Mouse (Mus musculus) limb, embryonic 14.5 days (tissue): Measurements from ENCODE around the gene Focad. TPM values are rescaled to one million over a fixed set of nuclear protein-coding genes. Genes with fewer than 3 reads are reported as not detected.

Source experiments
- ATAC-seq: fragments of 200-750 bp; cut with Nextera tagmentation; 2 replicates; pipeline ENCODE4 v1.8.0; 2017; ENCODE audit warnings: low read depth, moderate number of reproducible peaks, moderate TSS enrichment; ENCODE audit not compliant: low FRiP score
- DNase-seq: peaks from one replicate; pipeline ENCODE4 v3.0.0-alpha.2; 2015; ENCODE audit warnings: low spot score
- H3K27ac ChIP-seq: fragments of 300-500 bp; sonication (generic); replicated peaks from 2 replicates; pipeline ENCODE4 v1.5.1; 2014; ENCODE audit warnings: low read depth, mild to moderate bottlenecking, low read length, moderate library complexity, mixed read lengths
- H3K27me3 ChIP-seq: fragments of 300-500 bp; sonication (generic); 2 replicates; pipeline ENCODE4 v1.6.1; 2014; ENCODE audit warnings: low read length, mixed read lengths; ENCODE audit not compliant: control insufficient read depth, insufficient read depth
- H3K36me3 ChIP-seq: fragments of 300-500 bp; sonication (generic); 2 replicates; pipeline ENCODE4 v1.6.1; 2014; ENCODE audit warnings: mild to moderate bottlenecking, low read length, moderate library complexity, mixed read lengths; ENCODE audit not compliant: control insufficient read depth, insufficient read depth
- H3K4me1 ChIP-seq: fragments of 300-500 bp; sonication (generic); 2 replicates; pipeline ENCODE4 v1.6.1; 2014; ENCODE audit warnings: antibody characterized with exemption, low read length, mixed read lengths; ENCODE audit not compliant: control insufficient read depth, insufficient read depth
- H3K4me2 ChIP-seq: fragments of 300-500 bp; sonication (generic); replicated peaks from 2 replicates; pipeline ENCODE4 v1.6.1; 2014; ENCODE audit warnings: low read depth, mild to moderate bottlenecking, low read length, moderate library complexity; ENCODE audit not compliant: severe bottlenecking
- H3K4me3 ChIP-seq: fragments of 300-500 bp; sonication (generic); replicated peaks from 2 replicates; pipeline ENCODE4 v1.5.1; 2014; ENCODE audit warnings: low read length
- H3K9ac ChIP-seq: fragments of 300-500 bp; sonication (generic); 2 replicates; pipeline ENCODE4 v1.6.1; 2014; ENCODE audit warnings: mild to moderate bottlenecking, low read depth, low read length, moderate library complexity; ENCODE audit not compliant: severe bottlenecking
- H3K9me3 ChIP-seq: fragments of 300-500 bp; sonication (generic); 2 replicates; pipeline ENCODE4 v1.6.1; 2016; ENCODE audit warnings: low read length; ENCODE audit not compliant: control insufficient read depth
- POLR2A ChIP-seq: fragments of 200-500 bp; IDR thresholded peaks from 2 replicates; pipeline ENCODE4 v1.8.0; 2012; ENCODE audit warnings: inconsistent platforms, mild to moderate bottlenecking, moderate library complexity, borderline replicate concordance; ENCODE audit not compliant: insufficient read depth, insufficient read length; ENCODE audit errors: extremely low read depth
- WGBS: fragments of 180-500 bp; shearing (Covaris S2); extraction: QIAGEN DNeasy Blood & Tissue Kit; methylation state at CpG from one replicate; pipeline ENCODE4 v1.1.7; 2014; 5-methylcytosine and 5-hydroxymethylcytosine counted together
- polyA plus RNA-seq, 2 experiments: library from polyadenylated mRNA; depleted of rRNA in 1 of 2; stranded (reverse) in 1 of 2; unstranded in 1 of 2; fragments of >200 nt; fragmentation: Nextera tagmentation in 1 of 2; extraction: Ambion mirVana in 1 of 2; gene quantifications; 2 replicates each; pipeline versions ENCODE4 v1.2.1 to v1.2.3; 2012 to 2014

The Focad gene
- polyA plus RNA-seq, 2 experiments = 15.7 to 19.5 TPM

- DNase-seq (no peak), ATAC-seq (peak; percentile 15; the same call in 1 of the 2 replicates)
- Histone ChIP-seq H3K36me3 (no peaks in the 10 kb centered on the region), H3K4me3 (peak overlapping the region; percentile 39), H3K9me3 (no peaks in the 10 kb centered on the region), H3K4me1 (peaks cover 11% of the 10 kb centered on the region; the same call in 1 of the 2 replicates), H3K4me2 (peak overlapping the region; percentile 65), H3K27ac (no peak overlapping the region), H3K27me3 (no peaks in the 10 kb centered on the region), H3K9ac (peak overlapping the region; percentile 52; the same call in 1 of the 2 replicates)
- WGBS = 24% methylated on average over 4 of the region's 4 CpGs
- no peak for TF ChIP-seq POLR2A
Observed at GRCm38 (mm10) chr4:88438990-88439329, 344.5 kb downstream of the Focad start.

- no peak for ATAC-seq
Observed at GRCm38 (mm10) chr4:88439669-88440123, 345.3 kb downstream of the Focad start.

GRCm38 (mm10) chr4:88440814-88441213 lies 346.4 kb downstream of the Focad start:
- no peak for TF ChIP-seq POLR2A
- H3K27ac ChIP-seq = no peak overlapping the region
- WGBS = 84% methylated on average over 7 of the region's 7 CpGs
- ATAC-seq (no peak), DNase-seq (no peak)
- no peak overlapping the region for H3K4me2 ChIP-seq
- H3K4me1 ChIP-seq = peaks cover 11% of the 10 kb centered on the region; the same call in 1 of the 2 replicates
- no peak overlapping the region for H3K9ac ChIP-seq
- H3K9me3 ChIP-seq = no peaks in the 10 kb centered on the region
- no peaks in the 10 kb centered on the region for H3K27me3 ChIP-seq
- no peaks in the 10 kb centered on the region for H3K36me3 ChIP-seq
- H3K4me3 ChIP-seq = no peak overlapping the region

More at GRCm38 (mm10) chr4:88439669-88440123, 345.3 kb downstream of the Focad start:
- no peak for TF ChIP-seq POLR2A
- WGBS = 84% methylated on average over 6 of the region's 6 CpGs
- H3K4me3 ChIP-seq = no peak overlapping the region
- no peaks in the 10 kb centered on the region for H3K9me3 ChIP-seq
- H3K27ac ChIP-seq = no peak overlapping the region
- H3K36me3 ChIP-seq = no peaks in the 10 kb centered on the region
- no peak overlapping the region for H3K4me2 ChIP-seq
- H3K4me1 ChIP-seq = peaks cover 11% of the 10 kb centered on the region; the same call in 1 of the 2 replicates
- no peak for DNase-seq
- H3K9ac ChIP-seq = no peak overlapping the region
- H3K27me3 ChIP-seq = no peaks in the 10 kb centered on the region

GRCm38 (mm10) chr4:88448976-88449375 lies 354.5 kb downstream of the Focad start:
- ATAC-seq (no peak), DNase-seq (no peak)
- no peak for TF ChIP-seq POLR2A
- H3K9me3 ChIP-seq = no peaks in the 10 kb centered on the region
- no peak overlapping the region for H3K27ac ChIP-seq
- H3K9ac ChIP-seq = no peak overlapping the region
- WGBS = 69% methylated on average over 2 of the region's 2 CpGs
- no peaks in the 10 kb centered on the region for H3K27me3 ChIP-seq
- H3K4me1 ChIP-seq = no peaks in the 10 kb centered on the region
- no peak overlapping the region for H3K4me2 ChIP-seq
- no peaks in the 10 kb centered on the region for H3K36me3 ChIP-seq
- H3K4me3 ChIP-seq = no peak overlapping the region

GRCm38 (mm10) chr4:88450087-88450765 lies 355.8 kb downstream of the Focad start:
- H3K9ac ChIP-seq = no peak overlapping the region
- no peak overlapping the region for H3K27ac ChIP-seq
- WGBS = 93% methylated on average over 1 of the region's 1 CpGs

GRCm38 (mm10) chr4:88458093-88458492 lies 363.7 kb downstream of the Focad start:
- H3K36me3 ChIP-seq = no peaks in the 10 kb centered on the region
- H3K4me1 ChIP-seq = no peaks in the 10 kb centered on the region
- 78% methylated on average over 1 of the region's 1 CpGs for WGBS
- DNase-seq = no peak
- no peak for ATAC-seq
- H3K9ac ChIP-seq = no peak overlapping the region
- H3K4me3 ChIP-seq = no peak overlapping the region
- no peak for TF ChIP-seq POLR2A
- H3K9me3 ChIP-seq = no peaks in the 10 kb centered on the region
- no peaks in the 10 kb centered on the region for H3K27me3 ChIP-seq
- H3K4me2 ChIP-seq = no peak overlapping the region
- no peak overlapping the region for H3K27ac ChIP-seq

More at GRCm38 (mm10) chr4:88450087-88450765, 355.8 kb downstream of the Focad start:
- no peaks in the 10 kb centered on the region for H3K9me3 ChIP-seq
- DNase-seq (no peak), ATAC-seq (no peak)
- no peaks in the 10 kb centered on the region for H3K36me3 ChIP-seq
- TF ChIP-seq POLR2A = no peak
- no peak overlapping the region for H3K4me3 ChIP-seq
- no peaks in the 10 kb centered on the region for H3K4me1 ChIP-seq
- H3K4me2 ChIP-seq = no peak overlapping the region
- H3K27me3 ChIP-seq = no peaks in the 10 kb centered on the region
